Mouse (Mus musculus) urinary bladder, postnatal 25 days (tissue): ENCODE results near the gene Egflam.
A peak's percentile ranks its signal among the peaks of the same experiment; 100 is the strongest.

Experiments
- DNase-seq: peaks from one replicate; pipeline ENCODE4 v3.0.0; 2022; ENCODE audit warnings: low spot score

Gene Egflam

GRCm38 (mm10) chr15:7216581-7217272, 181.5 kb downstream of the Egflam start:
- DNase-seq = no peak

GRCm38 (mm10) chr15:7215845-7216244, 182.3 kb downstream of the Egflam start:
- DNase-seq = no peak

DNA sequence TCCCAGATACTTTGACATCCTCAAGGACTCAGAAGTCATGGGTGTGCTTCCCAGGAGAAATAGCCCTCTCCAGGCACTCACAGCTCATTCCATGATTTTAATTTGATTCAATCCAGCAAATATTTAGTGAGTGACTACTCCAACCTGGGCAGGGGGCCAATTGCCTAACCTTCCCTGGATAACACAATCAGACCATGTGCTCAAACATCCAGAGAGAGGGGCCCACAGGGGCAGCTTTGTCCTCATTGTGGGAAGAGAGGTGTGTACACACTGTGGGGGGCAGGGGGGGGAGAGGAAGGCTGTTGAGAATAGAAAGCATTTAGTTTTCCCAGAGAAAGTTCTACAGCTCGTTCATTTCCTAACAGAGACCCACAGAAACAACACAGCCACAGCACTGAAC, 184.5 kb downstream of the Egflam start:
- peak; percentile 52 for DNase-seq

DNA sequence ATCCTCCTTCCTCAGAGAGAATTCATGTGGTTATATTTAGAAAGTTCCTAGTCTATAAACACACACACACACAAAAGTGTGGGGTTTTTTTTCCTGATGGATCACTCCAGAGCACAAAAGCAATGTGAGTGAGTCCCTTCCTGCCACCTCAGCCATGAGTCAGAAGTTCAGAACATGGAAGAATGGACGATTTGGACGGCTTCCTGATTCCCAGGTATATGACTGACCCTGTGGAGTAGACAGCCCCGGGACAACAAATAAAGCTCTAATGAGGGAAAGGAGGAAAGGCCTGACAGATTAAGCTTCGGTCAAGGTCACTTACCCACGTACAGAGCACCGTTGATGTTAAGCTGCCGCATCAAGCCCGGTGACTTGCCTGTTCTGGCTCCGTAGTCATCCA, 190.0 kb downstream of the Egflam start:
- DNase-seq = no peak

DNA sequence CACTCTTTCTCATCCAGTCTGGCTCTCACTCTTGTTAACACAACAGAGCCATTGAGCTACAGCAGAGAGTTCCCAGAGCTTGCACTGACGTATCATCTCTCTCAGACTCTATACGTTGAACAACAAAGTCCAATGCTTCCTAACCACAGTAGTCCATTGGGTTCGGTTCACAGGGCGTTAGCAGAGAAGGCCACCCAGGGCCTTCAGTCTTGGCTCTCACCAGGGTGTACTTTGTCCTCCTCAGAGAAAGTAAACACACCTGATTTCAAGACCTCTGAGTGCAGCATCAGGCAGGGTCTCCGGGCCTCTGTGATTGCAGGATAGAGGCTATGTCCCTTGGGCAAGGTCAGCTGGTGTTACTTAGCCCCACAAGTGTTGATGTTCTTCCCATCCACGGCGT, 190.9 kb downstream of the Egflam start:
- no peak for DNase-seq

DNA sequence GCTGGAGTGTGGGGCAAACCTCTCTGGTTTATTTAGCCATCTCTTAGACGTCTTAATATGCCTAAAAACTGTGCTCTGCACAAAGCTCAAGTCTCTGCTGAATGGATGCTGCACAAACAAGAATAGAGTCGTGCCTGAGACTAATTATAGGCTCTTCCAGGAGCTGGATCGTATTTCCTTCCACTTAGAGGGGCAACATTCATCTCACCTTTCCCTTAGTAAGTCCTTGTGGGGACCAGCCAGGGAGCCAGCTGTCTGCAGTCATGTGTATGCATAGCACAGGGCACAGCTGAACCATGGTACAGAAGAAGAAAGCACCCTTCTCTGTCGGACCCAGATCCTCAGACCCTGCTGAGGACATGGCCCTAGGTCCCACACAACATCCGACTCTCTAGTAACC, 192.1 kb downstream of the Egflam start:
- no peak for DNase-seq

GRCm38 (mm10) chr15:7204917-7205316, 193.3 kb downstream of the Egflam start:
- DNase-seq = no peak

- peak; percentile 20 for DNase-seq
Observed at GRCm38 (mm10) chr15:7203606-7204330, 194.4 kb downstream of the Egflam start.

DNA sequence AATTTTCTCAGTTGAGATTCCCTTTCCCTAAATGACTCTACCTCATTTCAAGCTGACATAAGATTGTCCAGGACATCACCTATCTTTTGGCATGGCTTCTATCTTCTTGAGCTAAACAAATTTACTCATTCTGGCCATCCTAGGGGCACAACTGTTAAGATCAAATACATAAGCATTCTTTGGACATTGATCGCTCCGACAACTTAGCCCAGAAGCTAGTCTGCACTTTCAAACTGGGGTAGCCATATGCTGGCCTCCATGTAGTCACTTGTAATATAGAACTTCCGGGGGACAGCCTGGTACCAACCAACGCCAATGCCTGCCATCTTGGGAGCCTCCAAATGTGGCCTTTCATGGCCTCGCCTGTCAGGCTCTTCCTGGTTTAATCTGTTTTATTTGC, 195.2 kb downstream of the Egflam start:
- no peak for DNase-seq

- DNase-seq = peak; percentile 41
Observed at GRCm38 (mm10) chr15:7201421-7202380, 196.5 kb downstream of the Egflam start.

GRCm38 (mm10) chr15:7200286-7200685, 197.9 kb downstream of the Egflam start:
- no peak for DNase-seq

DNA sequence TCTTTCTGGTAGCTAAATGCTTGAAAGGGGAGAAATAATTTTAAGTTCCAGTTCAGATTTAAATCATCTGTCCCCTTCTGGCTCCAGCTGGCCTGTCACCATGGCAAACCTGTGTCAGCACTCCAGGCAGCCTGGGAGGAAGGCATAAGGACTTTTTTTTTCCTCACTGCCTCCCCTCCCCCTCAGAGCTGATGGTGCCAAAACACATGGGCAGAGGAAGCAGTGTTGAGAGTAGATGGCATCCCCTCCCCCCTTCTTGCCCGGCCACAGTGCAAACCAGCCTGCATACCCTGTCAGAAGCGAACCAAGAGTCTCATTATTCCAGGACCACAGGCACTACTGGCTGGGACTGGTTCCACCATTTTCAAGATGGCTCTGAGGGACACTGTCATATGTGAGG, 199.4 kb downstream of the Egflam start:
- DNase-seq = no peak

GRCm38 (mm10) chr15:7197652-7198445, 200.3 kb downstream of the Egflam start:
- no peak for DNase-seq

DNA sequence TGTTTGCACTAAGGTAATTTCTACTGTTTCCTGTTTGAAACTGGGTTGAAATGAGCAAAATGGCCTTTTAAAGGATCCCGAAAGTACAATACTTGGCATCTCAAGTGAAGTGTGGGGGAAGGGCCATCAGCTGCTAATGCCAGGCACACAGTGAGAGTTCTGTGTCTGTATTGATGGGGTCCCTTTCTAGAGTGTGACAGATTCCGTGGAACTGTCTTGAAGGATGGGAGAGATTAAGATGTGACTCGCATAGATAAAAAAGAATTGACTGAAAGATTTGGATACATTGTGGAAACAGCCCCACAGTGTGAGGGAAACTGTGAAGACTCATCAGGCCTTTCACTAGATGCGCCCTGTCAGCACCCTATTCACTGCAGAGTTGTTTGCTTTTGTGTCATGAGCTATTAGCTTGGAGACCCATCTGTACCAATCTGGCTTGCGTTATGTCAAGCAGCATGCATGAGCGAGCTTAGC, 203.4 kb downstream of the Egflam start:
- no peak for DNase-seq

GRCm38 (mm10) chr15:7194147-7194720, 204.0 kb downstream of the Egflam start:
- DNase-seq = no peak

GRCm38 (mm10) chr15:7192582-7192981, 205.6 kb downstream of the Egflam start:
- no peak for DNase-seq

- DNase-seq = no peak
Observed at GRCm38 (mm10) chr15:7191074-7191473, 207.1 kb downstream of the Egflam start.

GRCm38 (mm10) chr15:7189678-7190454, 208.3 kb downstream of the Egflam start:
- DNase-seq = no peak

DNA sequence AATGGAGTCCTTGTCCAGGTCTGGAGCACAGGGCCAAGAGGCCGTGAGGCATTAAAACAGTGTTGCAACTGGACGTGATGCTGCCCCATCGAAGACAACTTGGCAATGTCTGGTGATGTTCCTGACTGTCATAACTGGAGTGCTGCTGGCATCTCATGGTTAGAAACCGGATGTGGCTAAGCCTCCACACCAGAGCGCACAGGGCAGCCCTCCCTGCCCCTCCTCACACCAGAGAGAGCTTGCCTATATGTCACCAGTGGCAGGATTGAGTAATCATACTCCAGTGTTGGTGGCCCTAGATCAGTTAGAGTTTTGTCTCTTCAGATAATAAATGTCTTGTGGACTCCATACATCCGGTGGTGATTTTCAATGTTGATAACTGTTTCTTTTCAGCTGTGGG, 210.5 kb downstream of the Egflam start:
- no peak for DNase-seq

DNA sequence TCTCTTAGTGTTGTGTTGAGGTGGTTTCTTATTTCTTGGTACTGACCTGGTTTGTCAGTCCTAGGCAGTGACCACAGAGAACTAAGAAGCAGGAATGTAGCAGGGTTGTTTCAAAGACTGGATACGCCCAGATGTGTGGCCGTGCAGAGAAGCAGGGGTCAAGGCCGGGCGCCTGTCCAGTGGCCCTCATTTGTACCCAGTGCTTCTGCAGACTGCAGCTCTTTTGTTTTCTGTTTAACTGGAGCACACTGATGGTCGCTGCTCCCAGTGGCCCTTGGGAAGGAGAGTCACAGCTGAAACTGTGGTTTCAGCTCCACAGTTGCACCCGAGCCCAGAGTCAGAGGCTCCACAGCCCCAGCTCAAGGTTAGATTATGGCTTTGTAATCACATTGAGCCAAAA, 217.6 kb downstream of the Egflam start:
- DNase-seq = no peak
